Mouse (Mus musculus) heart, postnatal 25 days (tissue): ENCODE measurements around the gene Avl9. TPM values are rescaled to one million over a fixed set of nuclear protein-coding genes. Genes with fewer than 3 reads are reported as not detected.
A peak's percentile ranks its signal among the peaks of the same experiment; 100 is the strongest.

Source experiments
- DNase-seq: peaks from one replicate; pipeline ENCODE4 v3.0.0; 2022; ENCODE audit warnings: low spot score
- intact Hi-C: fragments of 180-260 bp; cut with DNase I; formaldehyde crosslinking; loops from one replicate; pipeline ENCODE4 v1.15.1; 2025
- total RNA-seq, 2 experiments: library from RNA; stranded (reverse); gene quantifications; 2 replicates each; pipeline ENCODE4 v1.2.3; 2021

Gene Avl9
- 1 to 10 TPM; 6.0 to 6.9 TPM for total RNA-seq

DNA sequence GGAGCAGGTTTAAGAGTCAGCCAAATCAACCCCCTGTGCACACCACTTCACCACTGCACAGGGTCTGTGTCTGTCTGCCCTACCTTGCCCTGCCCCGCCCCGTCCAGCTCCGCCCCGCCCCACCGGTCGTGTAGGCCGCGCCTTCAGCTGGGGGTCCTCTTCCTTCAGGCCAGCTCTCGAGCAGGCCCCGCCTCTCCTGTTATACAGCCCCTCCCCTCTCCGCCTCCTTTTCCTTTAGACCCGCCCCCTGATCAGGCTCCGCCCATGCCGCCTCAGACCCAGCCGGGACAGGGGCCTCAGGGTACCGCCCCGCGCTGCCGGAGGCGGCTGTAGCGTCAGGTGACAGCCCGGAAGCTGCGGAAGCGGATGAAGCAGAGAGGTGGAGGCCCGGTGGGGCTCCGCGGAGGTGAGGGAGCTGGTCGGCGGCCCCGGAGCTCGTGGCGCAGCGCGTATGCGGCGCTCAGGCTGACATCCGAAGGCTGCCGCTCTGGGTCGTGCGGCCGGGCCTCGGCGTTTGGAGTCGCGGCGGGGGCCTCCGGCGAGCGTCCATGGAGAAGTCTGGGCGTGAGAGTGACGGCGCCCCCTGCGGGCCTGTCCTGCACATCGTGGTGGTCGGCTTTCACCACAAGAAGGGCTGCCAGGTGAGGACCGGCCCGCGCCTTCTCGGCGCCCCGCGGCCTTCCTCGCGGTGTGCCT, at the start of gene Avl9:
TSS of gene Avl9 (plus strand) at position 326 of the 696 bp plus-strand sequence.
- peak; percentile 98 for DNase-seq
- intact Hi-C loops = loop anchor here (5.0 to 10.0 kb wide), 3 partner anchors 83 to 820 kb away; partner anchors contain the start of genes Kbtbd2, Nt5c3, Ppm1k and Vmn1r4

DNA sequence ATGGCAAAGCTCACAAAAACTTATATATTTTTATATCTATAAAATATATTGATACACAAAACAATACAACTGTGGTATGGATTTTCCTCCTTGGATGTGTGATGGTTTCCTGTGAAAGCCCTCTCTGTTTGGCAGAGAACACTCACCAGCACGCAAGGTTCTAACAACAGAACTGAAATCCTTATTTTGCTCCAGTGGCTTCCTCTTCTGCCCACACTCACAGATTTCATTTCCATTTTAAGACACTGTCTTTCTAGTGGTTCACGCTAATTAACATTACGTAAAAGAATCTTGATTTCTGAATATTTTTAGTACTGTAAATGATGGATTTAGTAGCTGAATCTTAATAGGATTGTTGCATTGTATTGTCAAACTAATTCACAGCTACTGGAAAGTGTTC, 26.5 kb upstream of the Avl9 start:
- intact Hi-C loops = no loop called here
- no peak for DNase-seq

DNA sequence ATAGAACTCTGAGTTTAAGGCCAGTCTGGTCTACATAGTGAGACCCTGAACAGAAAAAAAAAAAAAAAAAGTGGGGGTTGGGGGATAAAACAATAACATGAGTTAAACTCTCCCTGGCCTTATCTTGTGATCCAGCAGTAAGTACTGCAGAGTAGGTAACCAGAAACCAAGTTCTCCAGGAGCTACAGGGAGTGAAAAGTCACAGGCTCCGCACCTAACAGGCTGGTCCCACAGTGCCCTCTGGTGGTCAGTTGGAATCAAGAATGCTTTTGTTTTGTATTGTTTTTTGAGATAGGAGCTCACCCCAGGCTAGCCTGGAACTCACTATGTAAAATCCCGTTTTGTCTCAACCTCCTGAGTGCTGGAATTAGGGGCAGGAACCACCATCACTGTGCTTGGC, 23.5 kb upstream of the Avl9 start:
- DNase-seq = no peak
- intact Hi-C loops = loop anchor here (2.0 to 5.0 kb wide), 3 partner anchors 84 to 624 kb away; no protein-coding TSS in a partner anchor

DNA sequence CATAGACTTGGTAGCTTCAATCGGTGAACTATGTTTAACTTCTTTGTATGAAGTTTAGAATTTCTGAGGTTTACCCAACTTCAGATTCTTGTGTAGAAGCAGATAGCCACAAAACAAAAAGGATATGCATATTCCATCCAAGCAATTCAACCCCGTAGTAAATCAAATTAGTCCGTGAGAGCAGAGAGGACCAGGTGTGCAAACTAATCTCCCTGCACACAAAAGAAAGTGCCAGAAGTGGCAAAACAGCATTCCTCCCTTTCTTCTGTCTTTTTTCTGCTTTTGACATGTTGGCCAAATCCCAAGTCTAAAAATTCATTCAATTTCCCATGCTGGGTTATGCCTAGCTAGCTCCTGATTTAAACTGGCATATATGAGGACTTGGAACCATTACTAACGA, 22.3 kb upstream of the Avl9 start:
- intact Hi-C loops = loop anchor here (5.0 kb wide), 2 partner anchors 85 to 625 kb away; no protein-coding TSS in a partner anchor
- no peak for DNase-seq

DNA sequence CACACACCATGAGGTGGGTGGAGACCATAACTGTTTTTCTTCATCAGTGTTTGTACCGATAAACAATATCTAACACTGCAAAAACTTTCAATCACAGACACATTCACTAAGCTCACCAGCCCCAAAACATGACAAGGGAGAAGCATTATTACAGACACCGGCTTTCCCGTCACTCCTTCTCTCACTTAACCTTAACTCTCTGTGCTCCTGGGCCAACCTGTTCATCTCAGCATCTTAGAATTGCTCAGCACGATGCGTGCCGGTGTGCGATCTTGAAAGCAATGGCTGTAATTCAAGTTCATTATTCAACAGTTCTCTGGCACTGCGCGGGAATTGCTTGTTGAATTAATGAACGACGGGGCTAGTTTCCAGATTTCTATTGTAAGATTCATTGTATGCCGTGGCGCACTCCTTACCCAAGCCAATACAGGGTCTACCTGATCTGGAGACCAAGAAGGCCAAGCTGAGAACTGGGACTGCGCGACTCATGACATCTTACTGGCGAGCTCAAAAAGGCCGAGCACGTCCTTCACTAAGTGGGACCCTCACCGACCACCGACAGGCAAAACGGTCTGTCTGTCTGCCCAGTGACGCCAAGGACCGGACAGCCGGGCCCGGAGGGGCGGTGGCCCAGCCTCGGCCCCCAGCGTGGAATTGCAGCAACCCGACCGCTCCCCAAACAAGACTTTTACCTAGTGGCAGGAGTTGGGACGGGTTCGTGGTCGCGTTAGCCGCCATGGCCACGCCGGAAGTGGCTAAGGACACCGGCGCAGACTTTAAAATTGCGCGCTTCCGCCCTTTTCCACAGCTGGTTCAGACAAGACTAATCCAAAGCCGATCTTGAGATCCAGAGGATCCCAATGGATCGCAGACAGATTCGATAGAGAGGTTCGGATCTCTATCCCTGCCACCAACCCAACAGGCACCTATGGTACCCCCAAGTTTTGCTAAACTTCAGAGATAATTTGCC, 10.5 kb upstream of the Avl9 start, which contains the start of gene Lsm5:
TSS of gene Lsm5 (minus strand) at position 780 of the 970 bp plus-strand sequence.
- DNase-seq = peak; percentile 58
- intact Hi-C loops = loop anchor here (5.0 kb wide), 1 partner anchor 218 kb away; the partner anchor contains the start of genes Nt5c3 and Vmn1r4

DNA sequence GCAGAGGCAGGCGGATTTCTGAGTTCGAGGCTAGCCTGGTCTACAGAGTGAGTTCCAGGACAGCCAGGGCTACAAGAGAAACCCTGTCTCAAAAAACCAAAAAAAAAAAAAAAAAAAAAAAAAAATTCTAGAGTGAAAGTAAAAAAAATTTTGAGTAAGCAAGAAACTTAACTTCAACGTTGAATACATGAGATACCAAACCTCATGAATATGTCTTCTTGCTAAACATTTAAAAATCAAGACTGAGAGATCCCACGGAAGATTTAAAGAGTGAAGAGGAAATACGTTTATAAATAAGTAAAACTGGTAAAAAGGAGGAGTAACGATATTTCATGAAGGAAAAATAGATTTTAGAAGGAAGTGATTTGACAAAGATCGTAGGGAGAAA, 519 bp upstream of the Avl9 start:
- intact Hi-C loops = loop anchor here (10.0 kb wide), 1 partner anchor 821 kb away; the partner anchor contains the start of gene Ppm1k
- DNase-seq = no peak

DNA sequence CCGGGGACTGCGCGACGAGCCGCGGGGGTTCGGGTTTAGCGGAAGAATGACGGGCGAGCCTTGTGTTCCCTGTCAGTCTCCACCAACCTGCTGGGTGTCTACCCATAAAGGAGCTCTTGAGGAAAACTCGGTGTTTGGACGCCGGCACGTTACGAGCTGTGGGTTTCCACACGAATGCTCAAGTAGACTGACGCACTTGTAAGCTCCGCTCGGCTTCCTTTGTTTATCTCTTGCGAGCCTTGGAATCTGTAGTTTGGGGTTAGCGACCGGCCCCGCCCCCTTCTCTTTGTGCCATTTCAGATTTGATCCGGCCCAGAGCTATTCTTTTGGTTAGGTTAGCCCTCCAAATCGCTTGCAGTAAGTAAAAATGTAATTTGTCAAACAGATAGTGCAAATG, 569 bp downstream of the Avl9 start:
- intact Hi-C loops = loop anchor here (5.0 to 10.0 kb wide), 3 partner anchors 82 to 820 kb away; partner anchors contain the start of genes Kbtbd2, Nt5c3, Ppm1k and Vmn1r4
- DNase-seq = no peak

DNA sequence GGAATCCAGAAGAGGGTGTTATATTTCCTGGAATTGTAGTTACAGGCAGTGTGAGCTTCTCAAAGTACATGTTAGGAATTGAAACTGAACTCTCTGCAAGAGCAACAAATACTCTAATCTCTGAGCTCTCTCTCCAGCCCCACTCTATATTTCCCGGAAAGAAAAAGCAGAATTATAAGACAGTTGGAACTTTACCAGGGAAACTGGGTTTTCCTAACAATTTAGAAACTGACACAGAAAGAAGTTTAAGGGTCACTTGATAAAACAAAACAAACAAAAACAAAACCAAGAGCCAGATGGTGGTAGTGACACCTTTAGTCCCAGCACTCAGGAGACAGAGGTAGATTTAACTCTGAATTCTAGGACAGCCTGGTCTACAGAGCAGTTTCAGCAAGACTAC, 4.4 kb downstream of the Avl9 start:
- intact Hi-C loops = loop anchor here (5.0 to 10.0 kb wide), 3 partner anchors 78 to 816 kb away; partner anchors contain the start of genes Kbtbd2, Nt5c3, Ppm1k and Vmn1r4
- no peak for DNase-seq

DNA sequence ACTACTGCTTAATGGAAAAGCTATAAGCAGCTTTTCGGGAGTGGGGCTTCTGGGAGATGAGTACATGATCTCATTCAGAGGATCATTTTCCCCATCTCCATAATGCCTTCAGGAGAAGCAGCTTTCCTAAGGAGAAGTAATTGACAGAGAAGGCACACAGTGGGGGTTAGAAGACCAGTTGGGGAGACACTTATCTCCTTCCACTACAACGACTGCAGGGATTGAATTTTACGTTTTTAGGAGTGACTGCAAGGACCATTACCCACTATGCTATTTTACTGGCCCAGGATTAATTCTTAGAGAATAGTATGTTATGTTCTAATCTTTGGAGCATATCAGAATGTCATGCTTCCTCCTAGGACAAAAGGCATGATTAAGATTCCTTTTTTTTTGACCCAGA, 6.2 kb downstream of the Avl9 start:
- intact Hi-C loops = no loop called here
- DNase-seq = no peak

DNA sequence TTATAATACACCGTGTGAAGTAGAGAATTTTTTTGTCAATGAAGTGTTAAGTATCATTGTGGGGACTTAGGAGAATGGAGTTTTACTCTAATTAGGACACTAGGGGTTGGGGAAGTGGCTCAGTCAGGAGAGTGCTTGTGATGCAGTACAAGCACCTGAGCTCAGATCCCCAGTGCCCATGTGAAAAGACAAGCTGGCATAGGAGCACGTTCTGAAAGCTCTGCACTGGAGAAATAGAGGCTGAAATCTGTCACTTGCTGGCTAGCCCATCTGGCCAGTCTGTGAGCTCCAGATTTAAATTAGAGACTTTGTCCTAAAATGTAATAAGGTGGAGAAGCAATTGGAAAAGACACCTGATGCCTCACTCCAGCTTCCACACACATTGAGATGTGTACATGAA, 17.8 kb downstream of the Avl9 start:
- DNase-seq = no peak
- intact Hi-C loops = no loop called here

DNA sequence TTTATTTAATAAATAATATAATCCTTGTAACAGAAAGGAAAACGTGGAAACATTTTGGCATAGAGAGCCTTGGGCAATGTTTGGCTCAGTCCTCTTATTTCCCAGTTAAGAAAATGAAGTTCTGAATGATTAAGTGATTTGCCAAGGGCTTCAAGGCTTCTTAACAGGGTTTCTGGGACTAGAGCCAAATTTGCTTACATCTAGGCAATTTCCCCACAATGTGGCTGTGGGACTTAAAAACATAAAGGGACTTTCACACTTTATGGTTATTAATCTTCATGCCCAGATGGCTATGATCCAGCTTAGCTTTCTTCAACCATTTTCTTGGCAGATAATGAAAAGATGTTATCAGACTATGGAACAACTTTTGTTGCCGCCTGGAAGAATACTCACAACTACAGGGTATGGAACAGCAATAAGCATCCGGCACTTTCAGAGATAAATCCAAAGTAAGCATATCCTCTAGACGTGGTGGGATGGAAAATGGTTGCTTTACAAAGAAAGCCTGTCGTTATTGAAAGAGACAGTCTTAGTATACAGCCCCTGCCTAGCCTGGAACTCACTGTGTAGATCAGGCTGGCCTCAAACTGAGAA, 31.3 kb downstream of the Avl9 start:
- intact Hi-C loops = no loop called here
- DNase-seq = no peak

DNA sequence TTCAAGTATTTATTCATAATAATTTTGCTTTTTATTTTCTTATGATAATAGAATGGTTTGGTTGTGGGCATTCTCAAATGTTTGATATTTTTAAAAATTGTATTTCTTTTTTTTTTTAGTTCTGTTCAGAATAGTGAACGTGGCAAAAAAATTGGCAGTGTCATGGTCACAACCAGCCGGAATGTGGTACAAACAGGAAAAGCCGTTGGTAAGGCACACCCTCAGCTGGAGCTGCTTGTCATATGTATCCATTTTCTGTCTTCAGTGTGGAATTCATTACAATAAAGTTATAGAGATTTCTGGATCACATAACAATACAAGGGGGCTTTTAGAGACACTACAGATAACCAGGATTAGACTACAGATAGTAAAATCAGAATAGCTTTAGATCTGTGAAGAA, 39.0 kb downstream of the Avl9 start:
- DNase-seq = no peak
- intact Hi-C loops = no loop called here

DNA sequence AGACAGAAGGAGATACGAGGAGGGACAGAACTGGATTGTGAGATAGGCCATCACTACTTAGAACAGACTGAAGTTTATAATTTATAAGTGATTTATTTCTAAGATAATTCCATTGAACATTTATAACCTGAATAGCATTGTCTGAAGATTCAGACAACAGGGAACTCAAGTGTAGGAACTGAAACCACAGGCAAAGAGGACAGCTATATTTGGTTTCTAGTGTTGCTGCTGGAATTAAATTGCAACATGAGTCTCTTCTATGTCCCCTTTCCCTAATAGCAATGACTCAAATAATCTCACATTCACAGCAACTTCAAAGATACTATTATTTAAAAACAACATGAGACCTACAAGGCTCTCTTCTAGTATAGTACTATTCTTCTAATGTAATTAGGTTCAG, 41.4 kb downstream of the Avl9 start:
- DNase-seq = no peak
- intact Hi-C loops = no loop called here

DNA sequence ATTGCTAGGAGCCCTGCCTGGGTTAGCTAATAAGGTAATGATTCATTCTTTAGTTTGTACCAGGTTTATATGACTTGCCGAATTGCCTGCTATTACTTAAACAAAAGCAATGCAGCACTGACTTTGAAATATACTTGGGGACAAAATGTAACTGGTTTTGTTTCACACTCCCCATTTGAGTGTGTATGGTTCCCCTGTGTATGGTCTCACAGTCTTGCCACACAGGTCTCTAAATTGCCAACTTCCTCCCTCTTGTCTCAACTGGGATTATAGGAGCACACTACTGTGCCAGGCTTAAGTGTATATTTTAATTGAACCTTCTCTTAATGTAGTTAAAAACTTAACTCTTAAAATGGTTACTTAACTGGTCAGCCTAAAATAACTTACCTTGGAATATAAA, 44.6 kb downstream of the Avl9 start:
- DNase-seq = no peak
- intact Hi-C loops = no loop called here

DNA sequence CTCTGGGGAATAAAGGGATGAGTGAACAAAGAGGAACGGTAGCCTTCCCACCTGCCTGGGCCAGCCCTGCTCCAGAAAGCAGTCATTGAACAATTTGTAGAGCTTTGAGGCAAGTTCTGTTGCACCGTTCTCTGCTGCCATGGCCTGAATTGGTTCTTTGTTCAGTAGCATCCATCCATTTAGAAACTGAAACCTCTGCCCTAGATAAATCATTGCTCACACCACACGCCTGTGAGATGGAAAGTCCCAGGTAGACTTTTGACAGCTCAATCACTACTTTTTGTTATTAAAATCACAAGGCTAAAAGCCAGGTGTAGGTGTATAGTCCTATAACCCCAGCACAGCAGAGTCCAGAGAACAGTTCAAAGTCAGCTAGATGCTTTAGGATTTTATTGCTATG, 50.6 kb downstream of the Avl9 start:
- DNase-seq = no peak
- intact Hi-C loops = no loop called here

DNA sequence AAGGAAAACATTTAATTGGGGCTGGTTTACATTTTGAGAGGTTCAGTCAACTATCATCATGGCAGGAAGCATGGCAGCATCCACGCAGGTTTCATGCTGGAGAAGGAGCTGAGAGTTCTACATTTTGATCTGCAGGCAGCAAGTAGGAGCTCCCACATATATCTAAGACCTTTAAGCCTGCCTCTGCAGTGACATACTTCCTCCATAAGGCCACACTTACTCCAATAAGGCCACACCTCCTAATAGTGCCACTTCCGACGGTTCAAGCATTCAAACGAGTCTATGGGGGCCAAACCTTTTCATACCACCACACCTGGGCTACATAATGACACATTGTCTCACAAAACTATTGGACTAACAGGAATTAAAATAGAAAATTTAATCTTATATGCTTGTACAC, 51.0 kb downstream of the Avl9 start:
- no peak for DNase-seq
- intact Hi-C loops = no loop called here

DNA sequence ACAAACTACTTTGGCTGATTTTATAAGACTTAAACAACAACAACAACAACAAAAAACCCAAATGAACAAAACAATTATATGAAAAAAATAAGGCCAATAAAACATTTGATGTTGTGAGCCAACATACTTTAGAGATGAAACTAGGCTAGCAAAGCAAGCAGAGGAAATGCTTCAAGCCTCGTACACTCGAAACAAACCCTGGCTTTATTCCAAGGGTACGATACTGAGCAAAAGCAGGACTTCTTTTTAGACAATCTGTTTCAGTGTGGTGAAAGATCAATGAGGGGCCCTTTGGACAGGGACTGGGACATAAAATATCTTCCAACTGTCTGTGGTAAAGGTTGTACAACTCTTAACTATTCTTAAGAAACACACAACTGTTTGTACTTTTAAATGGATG, 61.1 kb downstream of the Avl9 start:
- intact Hi-C loops = no loop called here
- DNase-seq = no peak

DNA sequence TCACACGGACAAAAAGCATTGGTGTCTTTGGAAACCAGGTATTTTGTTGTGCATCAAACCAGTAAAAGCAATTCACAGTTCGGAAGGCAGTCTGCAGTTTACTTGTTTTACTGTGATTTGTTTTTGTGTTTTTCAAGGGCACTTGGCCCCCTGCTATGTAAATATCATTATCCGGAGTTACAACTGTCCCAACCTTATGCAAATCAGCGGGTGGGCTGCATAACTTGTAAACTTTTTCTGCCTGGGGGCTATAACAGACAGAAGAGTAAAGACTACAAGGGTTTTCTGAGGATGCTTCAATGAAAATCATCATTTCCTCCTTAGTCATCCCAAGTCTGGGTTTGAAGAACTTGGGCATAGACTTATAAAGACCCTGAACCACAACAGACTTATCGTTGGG, 64.9 kb downstream of the Avl9 start:
- intact Hi-C loops = no loop called here
- no peak for DNase-seq

DNA sequence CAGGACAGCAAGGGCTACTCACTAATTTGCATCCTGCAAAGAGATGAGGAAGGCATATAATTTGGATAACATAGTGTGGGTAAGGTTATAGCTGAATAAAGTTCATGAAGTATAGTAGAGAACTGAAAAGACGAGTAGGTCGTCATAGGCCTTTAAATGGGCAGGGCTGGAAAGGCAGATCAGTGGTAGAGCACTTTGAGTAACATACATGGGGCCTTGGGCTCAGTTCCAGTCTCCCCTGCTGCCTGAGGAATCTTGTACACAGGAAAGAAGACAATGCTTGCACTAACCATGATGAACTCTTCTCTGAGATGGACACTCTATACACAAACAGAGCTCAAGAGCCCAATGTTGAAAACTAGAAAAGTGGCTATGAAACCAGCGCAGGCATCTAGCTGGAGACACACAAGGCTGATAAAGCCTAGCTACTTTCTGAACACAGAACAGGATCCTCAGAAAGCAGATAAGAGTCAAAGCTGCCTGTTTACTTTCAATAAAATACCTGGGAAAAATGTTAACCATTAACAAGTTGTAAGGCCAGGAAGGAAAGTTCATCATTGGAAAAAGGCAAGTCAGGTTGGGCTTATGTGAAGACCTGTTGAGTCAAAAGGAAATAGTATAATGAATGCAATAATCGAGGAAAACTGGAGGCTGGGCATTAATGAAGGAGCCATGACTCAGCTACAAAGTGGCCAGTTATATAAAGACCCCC, 69.0 kb downstream of the Avl9 start:
- intact Hi-C loops = no loop called here

DNA sequence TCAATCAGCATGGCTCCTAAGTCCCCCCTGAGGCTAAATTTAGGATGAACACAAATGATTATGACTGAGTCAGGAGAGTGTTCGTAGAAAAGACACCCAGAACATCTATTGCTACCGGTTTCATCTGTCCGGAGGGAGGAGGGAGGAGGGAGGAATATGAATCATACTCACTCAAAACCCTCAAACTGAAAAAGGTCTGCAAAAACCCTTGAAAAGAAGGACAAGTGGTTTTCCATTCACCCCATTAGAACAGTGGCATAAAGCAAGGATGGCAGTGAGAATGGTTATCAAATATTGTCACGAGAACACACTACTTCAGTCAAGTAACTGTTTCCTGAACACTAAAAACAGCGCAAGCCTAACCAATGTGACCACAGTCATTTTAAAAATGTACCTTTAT, 70.4 kb downstream of the Avl9 start:
- intact Hi-C loops = no loop called here
- no peak for DNase-seq

More for the DNA sequence above, 69.0 kb downstream of the Avl9 start:
- DNase-seq = no peak
